Mouse (Mus musculus) intestine, embryonic 14.5 days (tissue): ENCODE results near the gene Gm47289. TPM values are rescaled to one million over a fixed set of nuclear protein-coding genes. Genes with fewer than 3 reads are reported as not detected.

ENCODE experiments used
- ATAC-seq: fragments of 200-750 bp; cut with Nextera tagmentation; replicated peaks from 2 replicates; pipeline ENCODE4 v1.8.0; 2017; ENCODE audit warnings: low read depth, moderate number of reproducible peaks, moderate TSS enrichment, moderate library complexity; ENCODE audit not compliant: low FRiP score, low TSS enrichment
- DNase-seq: peaks from one replicate; pipeline ENCODE4 v3.0.0-alpha.2; 2018; ENCODE audit warnings: low spot score
- H3K27ac ChIP-seq: fragments of 300-500 bp; sonication (generic); 2 replicates; pipeline ENCODE4 v1.5.1; 2014; ENCODE audit warnings: low read depth, mild to moderate bottlenecking, control low read depth
- H3K27me3 ChIP-seq: fragments of 300-500 bp; sonication (generic); replicated peaks from 2 replicates; pipeline ENCODE4 v1.6.1; 2014; ENCODE audit warnings: low read length, control low read depth; ENCODE audit not compliant: control insufficient read depth, insufficient read depth
- H3K36me3 ChIP-seq: fragments of 300-500 bp; sonication (generic); 2 replicates; pipeline ENCODE4 v1.6.1; 2014; ENCODE audit warnings: low read length, control low read depth; ENCODE audit not compliant: control insufficient read depth, insufficient read depth
- H3K4me1 ChIP-seq: fragments of 300-500 bp; sonication (generic); replicated peaks from 2 replicates; pipeline ENCODE4 v1.6.1; 2014; ENCODE audit warnings: low read length, control low read depth, mixed read lengths; ENCODE audit not compliant: control insufficient read depth, insufficient read depth
- H3K4me2 ChIP-seq: fragments of 300-500 bp; sonication (generic); 2 replicates; pipeline ENCODE4 v1.6.1; 2014; ENCODE audit warnings: low read length
- H3K4me3 ChIP-seq: fragments of 300-500 bp; sonication (generic); 2 replicates; pipeline ENCODE4 v1.5.1; 2014; ENCODE audit warnings: low read depth, low read length, control low read depth, mixed read lengths
- H3K9ac ChIP-seq: fragments of 300-500 bp; sonication (generic); 2 replicates; pipeline ENCODE4 v1.6.1; 2014; ENCODE audit warnings: mild to moderate bottlenecking, low read length
- H3K9me3 ChIP-seq: fragments of 300-500 bp; sonication (generic); 2 replicates; pipeline ENCODE4 v1.6.1; 2016; ENCODE audit warnings: low read length, control low read depth; ENCODE audit not compliant: control insufficient read depth
- WGBS: fragments of 180-500 bp; shearing (Covaris S2); extraction: QIAGEN DNeasy Blood & Tissue Kit; methylation state at CpG from one replicate; pipeline ENCODE4 v1.1.7; 2014; 5-methylcytosine and 5-hydroxymethylcytosine counted together
- polyA plus RNA-seq: library from polyadenylated mRNA; unstranded; fragments of >200 nt; fragmentation: Nextera tagmentation; extraction: Ambion mirVana; gene quantifications from 2 replicates; pipeline ENCODE4 v1.2.1, GENCODE M21; 2014

Gene Gm47289
- polyA plus RNA-seq, result not detected in 2 replicates

GRCm38 (mm10) chr9:119158861-119159260, at the start of gene Gm47289:
Gm47289 (plus strand) TSS chr9:119159161.
- H3K27me3 ChIP-seq, result no peaks in the 10 kb centered on the region
- no peaks in the 10 kb centered on the region for H3K9me3 ChIP-seq
- H3K9ac ChIP-seq, result no peak within 1 kb of the TSS
- H3K27ac ChIP-seq, result no peak within 1 kb of the TSS
- no peak for DNase-seq
- no peak for ATAC-seq
- no peak within 1 kb of the TSS for H3K4me2 ChIP-seq
- H3K4me3 ChIP-seq, result no peak within 1 kb of the TSS
- WGBS, result 54% methylated on average over 4 of the region's 4 CpGs
- no peaks in the 10 kb centered on the region for H3K36me3 ChIP-seq
- no peaks in the 10 kb centered on the region for H3K4me1 ChIP-seq

- ATAC-seq, result no peak
- Histone ChIP-seq H3K4me2 (no peak overlapping the region), H3K4me1 (peaks cover 9% of the 10 kb centered on the region; the same call in 1 of the 2 replicates), H3K36me3 (no peaks in the 10 kb centered on the region), H3K27me3 (no peaks in the 10 kb centered on the region), H3K27ac (no peak overlapping the region), H3K4me3 (no peak overlapping the region), H3K9me3 (no peaks in the 10 kb centered on the region), H3K9ac (no peak overlapping the region)
- 67% methylated on average over 12 of the region's 12 CpGs for WGBS
- DNase-seq, result no peak
Measured at GRCm38 (mm10) chr9:119109685-119110353, 49.1 kb upstream of the Gm47289 start.

- Histone ChIP-seq H3K9me3 (no peaks in the 10 kb centered on the region), H3K27me3 (no peaks in the 10 kb centered on the region), H3K4me1 (peaks cover 9% of the 10 kb centered on the region; the same call in 1 of the 2 replicates), H3K4me2 (no peak overlapping the region), H3K4me3 (no peak overlapping the region), H3K9ac (no peak overlapping the region), H3K36me3 (no peaks in the 10 kb centered on the region), H3K27ac (peak overlapping the region; percentile 22; the same call in 1 of the 2 replicates)
- DNase-seq (no peak), ATAC-seq (no peak)
- WGBS, result 30% methylated on average over 3 of the region's 3 CpGs
Measured at GRCm38 (mm10) chr9:119110640-119111039, 48.3 kb upstream of the Gm47289 start.

- Histone ChIP-seq H3K4me3 (no peak overlapping the region), H3K27me3 (no peaks in the 10 kb centered on the region), H3K9ac (no peak overlapping the region), H3K27ac (no peak overlapping the region), H3K4me1 (peaks cover 5% of the 10 kb centered on the region; the same call in 1 of the 2 replicates), H3K9me3 (no peaks in the 10 kb centered on the region), H3K36me3 (no peaks in the 10 kb centered on the region), H3K4me2 (no peak overlapping the region)
- DNase-seq (no peak), ATAC-seq (no peak)
- WGBS, result 85% methylated on average over 17 of the region's 17 CpGs
Measured at GRCm38 (mm10) chr9:119114911-119115310, 44.0 kb upstream of the Gm47289 start.

- no peak overlapping the region for H3K4me2 ChIP-seq
- no peak overlapping the region for H3K9ac ChIP-seq
- no peak overlapping the region for H3K27ac ChIP-seq
- WGBS, result 88% methylated on average over 19 of the region's 19 CpGs
- no peaks in the 10 kb centered on the region for H3K4me1 ChIP-seq
- ATAC-seq (no peak), DNase-seq (no peak)
- H3K36me3 ChIP-seq, result no peaks in the 10 kb centered on the region
- no peaks in the 10 kb centered on the region for H3K9me3 ChIP-seq
- H3K4me3 ChIP-seq, result no peak overlapping the region
- H3K27me3 ChIP-seq, result no peaks in the 10 kb centered on the region
Measured at GRCm38 (mm10) chr9:119119409-119120167, 39.4 kb upstream of the Gm47289 start.

GRCm38 (mm10) chr9:119120168-119120560, 38.8 kb upstream of the Gm47289 start:
- 61% methylated on average over 3 of the region's 3 CpGs for WGBS
- Histone ChIP-seq H3K4me1 (no peaks in the 10 kb centered on the region), H3K4me3 (no peak overlapping the region), H3K36me3 (no peaks in the 10 kb centered on the region), H3K27ac (no peak overlapping the region), H3K9me3 (no peaks in the 10 kb centered on the region), H3K9ac (no peak overlapping the region), H3K27me3 (no peaks in the 10 kb centered on the region), H3K4me2 (no peak overlapping the region)
- DNase-seq (no peak), ATAC-seq (no peak)

- H3K27ac ChIP-seq, result no peak overlapping the region
- no peaks in the 10 kb centered on the region for H3K9me3 ChIP-seq
- H3K4me3 ChIP-seq, result no peak overlapping the region
- no peaks in the 10 kb centered on the region for H3K27me3 ChIP-seq
- no peak overlapping the region for H3K4me2 ChIP-seq
- 87% methylated on average over 18 of the region's 18 CpGs for WGBS
- no peaks in the 10 kb centered on the region for H3K4me1 ChIP-seq
- DNase-seq (no peak), ATAC-seq (no peak)
- no peak overlapping the region for H3K9ac ChIP-seq
- no peaks in the 10 kb centered on the region for H3K36me3 ChIP-seq
Measured at GRCm38 (mm10) chr9:119122596-119123369, 36.2 kb upstream of the Gm47289 start.

GRCm38 (mm10) chr9:119128436-119129181, 30.4 kb upstream of the Gm47289 start:
- Histone ChIP-seq H3K4me3 (no peak overlapping the region), H3K27ac (no peak overlapping the region), H3K9me3 (no peaks in the 10 kb centered on the region), H3K9ac (no peak overlapping the region), H3K36me3 (no peaks in the 10 kb centered on the region), H3K4me1 (0 out of 2 replicates have a peak, but pooled peaks cover 6% of the 10 kb centered on the region), H3K27me3 (no peaks in the 10 kb centered on the region), H3K4me2 (no peak overlapping the region)
- DNase-seq (no peak), ATAC-seq (no peak)
- WGBS, result 78% methylated on average over 12 of the region's 12 CpGs
